In the genomic region with DNA sequence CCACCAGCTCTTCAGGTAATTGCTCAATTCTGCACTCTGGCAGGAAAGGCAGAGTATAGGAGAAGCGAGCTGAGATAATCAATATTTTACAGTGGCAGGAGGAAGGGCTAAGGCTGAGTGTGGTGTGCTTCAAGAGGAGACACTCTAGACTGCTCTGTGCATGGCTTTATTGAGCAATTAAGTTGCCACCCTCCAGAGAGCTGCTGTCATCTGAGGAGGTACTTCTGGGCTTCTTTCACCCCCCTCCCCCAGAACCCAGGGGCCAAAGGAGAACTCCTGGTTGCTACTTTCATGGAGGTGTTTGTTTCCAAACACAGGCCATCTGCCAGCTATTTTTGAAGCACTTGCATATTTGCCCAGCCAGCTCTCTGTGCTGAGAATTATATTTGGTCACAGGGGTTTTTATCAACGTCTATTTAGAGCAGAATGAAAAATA, we compare ENCODE assay signal across 10 mouse cellular contexts.
A peak's percentile ranks its signal among the peaks of the same experiment; 100 is the strongest.
DNase-seq lines count a peak whose midpoint lies in the region; ATAC-seq and TF ChIP-seq lines count a peak whose summit lies in the region.
"Had no signal": no experiment of that assay in that cellular context is flagged by ENCODE, and none has a peak within 500 bp of the region (broad histone marks: within the 10 kb centered on the region; RNA-seq: fewer than 3 reads in every experiment).

No protein-coding gene starts in this region.

- intact Hi-C loops in left cerebral cortex, adult 2 months (cut with DNase I) = no loop called here

- no peak overlapping the region for H3K9ac ChIP-seq in embryonic facial prominence, embryonic 14.5 days (ENCODE audit: low read depth, low read length)
- no peak overlapping the region for H3K9ac ChIP-seq in liver, embryonic 12.5 days
- H3K9ac ChIP-seq: forebrain, embryonic 13.5 days had no signal

- H3K9me3 ChIP-seq in embryonic facial prominence, embryonic 14.5 days (ENCODE audit: control insufficient read depth, low read length) = no peaks in the 10 kb centered on the region; the same call in 1 of the 2 replicates
- H3K9me3 ChIP-seq in embryonic facial prominence, embryonic 10.5 days = 0 out of 2 replicates have a peak, but pooled peaks cover 3% of the 10 kb centered on the region
- no peaks in the 10 kb centered on the region for H3K9me3 ChIP-seq in liver, embryonic 12.5 days (replicated peaks)
- H3K9me3 ChIP-seq: forebrain, embryonic 13.5 days had no signal

- H3K4me2 ChIP-seq in embryonic facial prominence, embryonic 14.5 days (ENCODE audit: low read depth, low read length) = no peak overlapping the region
- no peak overlapping the region for H3K4me2 ChIP-seq in liver, embryonic 12.5 days
- H3K4me2 ChIP-seq: forebrain, embryonic 13.5 days had no signal

- H3K27ac ChIP-seq in embryonic facial prominence, embryonic 14.5 days (replicated peaks; ENCODE audit: low read depth, low read length) = no peak overlapping the region
- H3K27ac ChIP-seq in embryonic facial prominence, embryonic 10.5 days (replicated peaks) = no peak overlapping the region
- no peak overlapping the region for H3K27ac ChIP-seq in liver, embryonic 12.5 days
- no peak overlapping the region for H3K27ac ChIP-seq in left cerebral cortex, adult 2 months
- H3K27ac ChIP-seq: forebrain, embryonic 13.5 days had no signal

- no peaks in the 10 kb centered on the region for H3K4me1 ChIP-seq in embryonic facial prominence, embryonic 14.5 days (ENCODE audit: control insufficient read depth, insufficient read depth, low read length)
- H3K4me1 ChIP-seq in embryonic facial prominence, embryonic 10.5 days = 0 out of 2 replicates have a peak, but pooled peaks cover 4% of the 10 kb centered on the region
- H3K4me1 ChIP-seq in liver, embryonic 12.5 days = no peaks in the 10 kb centered on the region
- H3K4me1 ChIP-seq: forebrain, embryonic 13.5 days had no signal

- H3K4me3 ChIP-seq in embryonic facial prominence, embryonic 14.5 days (ENCODE audit: low read depth, low read length) = no peak overlapping the region
- no peak overlapping the region for H3K4me3 ChIP-seq in embryonic facial prominence, embryonic 10.5 days
- no peak overlapping the region for H3K4me3 ChIP-seq in liver, embryonic 12.5 days
- no peak overlapping the region for H3K4me3 ChIP-seq in left cerebral cortex, adult 2 months
- H3K4me3 ChIP-seq: forebrain, embryonic 13.5 days had no signal

- no peak for TF ChIP-seq CTCF in left cerebral cortex, adult 2 months (IDR thresholded peaks at IDR 0.05)

- no peak for DNase-seq in embryonic facial prominence, embryonic 14.5 days (ENCODE audit: low spot score)
- no peak for DNase-seq in embryonic facial prominence, embryonic 10.5 days (ENCODE audit: low spot score)
- DNase-seq in right cerebral cortex, postnatal 10 days (ENCODE audit: low spot score in 2 of 2) = peak; percentile 41 to 57
- no peak for DNase-seq in right cerebral cortex, postnatal 25 days
- DNase-seq in testis, postnatal 10 days (ENCODE audit: low spot score) = no peak
- no peak for DNase-seq in left cerebral cortex, adult 2 months (ENCODE audit: extremely low spot score in 1 of 2, low spot score in 2 of 2)
- no peak for DNase-seq in adrenal gland, adult 18-20 months (ENCODE audit: low spot score in 2 of 2)

- WGBS in embryonic facial prominence, embryonic 14.5 days = 52% methylated on average over 2 of the region's 2 CpGs
- WGBS in embryonic facial prominence, embryonic 10.5 days = 77% methylated on average over 2 of the region's 2 CpGs
- WGBS in liver, embryonic 12.5 days (ENCODE audit: insufficient replicate concordance) = 29% methylated on average over 2 of the region's 2 CpGs

- 0 out of 2 replicates have a peak, but pooled peaks have one; percentile 33 for ATAC-seq in embryonic facial prominence, embryonic 14.5 days (ENCODE audit: low read depth)
- ATAC-seq in liver, embryonic 12.5 days = 0 out of 2 replicates have a peak, but pooled peaks have one; percentile 42
- ATAC-seq: forebrain, embryonic 13.5 days; intestine, embryonic 16.5 days had no signal

- H3K36me3 ChIP-seq in embryonic facial prominence, embryonic 14.5 days (ENCODE audit: control insufficient read depth, insufficient read depth, low read length) = no peaks in the 10 kb centered on the region
- H3K36me3 ChIP-seq in embryonic facial prominence, embryonic 10.5 days (replicated peaks) = no peaks in the 10 kb centered on the region
- no peaks in the 10 kb centered on the region for H3K36me3 ChIP-seq in liver, embryonic 12.5 days

- no peaks in the 10 kb centered on the region for H3K27me3 ChIP-seq in embryonic facial prominence, embryonic 14.5 days (replicated peaks; ENCODE audit: control insufficient read depth, insufficient read depth, low read length)
- no peaks in the 10 kb centered on the region for H3K27me3 ChIP-seq in embryonic facial prominence, embryonic 10.5 days (replicated peaks; ENCODE audit: low read depth, poor library complexity, severe bottlenecking)
- no peaks in the 10 kb centered on the region for H3K27me3 ChIP-seq in liver, embryonic 12.5 days (replicated peaks)
- H3K27me3 ChIP-seq: forebrain, embryonic 13.5 days had no signal

Comparison
In these comparisons a context has a peak if more than half of its experiments do, and no peak if none do; other contexts are left out.
1. DNase-seq: peak in right cerebral cortex, postnatal 10 days (2 of 2); none in embryonic facial prominence, embryonic 14.5 days (single experiment), embryonic facial prominence, embryonic 10.5 days (single experiment), right cerebral cortex, postnatal 25 days (single experiment), testis, postnatal 10 days (single experiment), left cerebral cortex, adult 2 months (0 of 2) and adrenal gland, adult 18-20 months (0 of 2).